Mouse (Mus musculus) neural tube, embryonic 11.5 days (tissue): ENCODE measurements at regions not wholly inside any gene's neighbourhood (a gene's known extent, or its start where the extent isn't known, plus 50 kb on each side); places are given as distances from the start of the nearest gene placed in this dataset.

Experiments used
- ATAC-seq: fragments of 200-750 bp; cut with Nextera tagmentation; 2 replicates; pipeline ENCODE4 v1.8.0; 2017; ENCODE audit warnings: moderate number of reproducible peaks, mild to moderate bottlenecking, moderate TSS enrichment, moderate library complexity; ENCODE audit not compliant: insufficient read depth, low FRiP score, low TSS enrichment
- DNase-seq: peaks from one replicate; pipeline ENCODE4 v3.0.0-alpha.2; 2015; ENCODE audit warnings: low spot score
- H3K27ac ChIP-seq: fragments of 300-500 bp; sonication (generic); 2 replicates; pipeline ENCODE4 v1.5.1; 2014; ENCODE audit warnings: low read depth, mild to moderate bottlenecking, low read length
- H3K27me3 ChIP-seq: fragments of 300-500 bp; sonication (generic); 2 replicates; pipeline ENCODE4 v1.6.1; 2014; ENCODE audit warnings: mild to moderate bottlenecking, low read length, mixed read lengths; ENCODE audit not compliant: control insufficient read depth, insufficient read depth
- H3K36me3 ChIP-seq: fragments of 300-500 bp; sonication (generic); 2 replicates; pipeline ENCODE4 v1.6.1; 2014; ENCODE audit warnings: mild to moderate bottlenecking, low read length, moderate library complexity, mixed read lengths; ENCODE audit not compliant: control insufficient read depth, insufficient read depth
- H3K4me1 ChIP-seq: fragments of 300-500 bp; sonication (generic); 2 replicates; pipeline ENCODE4 v1.6.1; 2014; ENCODE audit warnings: low read length, mixed read lengths; ENCODE audit not compliant: control insufficient read depth, insufficient read depth
- H3K4me2 ChIP-seq: fragments of 300-500 bp; sonication (generic); 2 replicates; pipeline ENCODE4 v1.6.1; 2014; ENCODE audit warnings: low read depth, mild to moderate bottlenecking, moderate library complexity
- H3K4me3 ChIP-seq: fragments of 300-500 bp; sonication (generic); 2 replicates; pipeline ENCODE4 v1.5.1; 2014; ENCODE audit warnings: low read depth, low read length
- H3K9ac ChIP-seq: fragments of 300-500 bp; sonication (generic); 2 replicates; pipeline ENCODE4 v1.6.1; 2014; ENCODE audit warnings: mild to moderate bottlenecking, low read length
- H3K9me3 ChIP-seq: fragments of 300-500 bp; sonication (generic); 2 replicates; pipeline ENCODE4 v1.6.1; 2016; ENCODE audit warnings: low read length; ENCODE audit not compliant: control insufficient read depth
- WGBS: fragments of 180-500 bp; shearing (Covaris S2); extraction: QIAGEN DNeasy Blood & Tissue Kit; methylation state at CpG from one replicate; pipeline ENCODE4 v1.1.7; 2014; 5-methylcytosine and 5-hydroxymethylcytosine counted together

GRCm38 (mm10) chr17:59760889-59761288, 747.7 kb upstream of the Nudt12 start:
- Histone ChIP-seq H3K27ac (no peak overlapping the region), H3K4me2 (no peak overlapping the region), H3K4me3 (no peak overlapping the region), H3K9ac (no peak overlapping the region), H3K36me3 (no peaks in the 10 kb centered on the region), H3K4me1 (no peaks in the 10 kb centered on the region), H3K9me3 (no peaks in the 10 kb centered on the region), H3K27me3 (no peaks in the 10 kb centered on the region)
- no peak for DNase-seq
- ATAC-seq = no peak
- WGBS = 88% methylated on average over 5 of the region's 5 CpGs

- H3K9ac ChIP-seq = no peak overlapping the region
- no peak overlapping the region for H3K4me3 ChIP-seq
- no peak for ATAC-seq
- 75% methylated on average over 1 of the region's 1 CpGs for WGBS
- H3K4me2 ChIP-seq = no peak overlapping the region
- no peak overlapping the region for H3K27ac ChIP-seq
- no peaks in the 10 kb centered on the region for H3K4me1 ChIP-seq
- no peak for DNase-seq
- H3K9me3 ChIP-seq = no peaks in the 10 kb centered on the region
- no peaks in the 10 kb centered on the region for H3K36me3 ChIP-seq
- no peaks in the 10 kb centered on the region for H3K27me3 ChIP-seq
These were observed 732.9 kb upstream of the Nudt12 start for GRCm38 (mm10) chr17:59746106-59746505.
